Mouse (Mus musculus) lung, embryonic 14.5 days (tissue): ENCODE measurements around the gene Sgpl1. TPM values are rescaled to one million over a fixed set of nuclear protein-coding genes. Genes with fewer than 3 reads are reported as not detected.

Experiments used
- ATAC-seq: fragments of 200-750 bp; cut with Nextera tagmentation; 2 replicates; pipeline ENCODE4 v1.8.0; 2017; ENCODE audit warnings: mild to moderate bottlenecking, moderate TSS enrichment, moderate library complexity; ENCODE audit not compliant: insufficient read depth
- DNase-seq: peaks from one replicate; pipeline ENCODE4 v3.0.0-alpha.2; 2015
- H3K27ac ChIP-seq: fragments of 300-500 bp; sonication (generic); 2 replicates; pipeline ENCODE4 v1.5.1; 2014; ENCODE audit warnings: low read depth, mild to moderate bottlenecking, moderate library complexity
- H3K27me3 ChIP-seq: fragments of 300-500 bp; sonication (generic); 2 replicates; pipeline ENCODE4 v1.6.1; 2014; ENCODE audit warnings: low read length, control low read depth; ENCODE audit not compliant: insufficient read depth
- H3K36me3 ChIP-seq: fragments of 300-500 bp; sonication (generic); 2 replicates; pipeline ENCODE4 v1.6.1; 2014; ENCODE audit warnings: control low read depth; ENCODE audit not compliant: insufficient read depth
- H3K4me1 ChIP-seq: fragments of 300-500 bp; sonication (generic); 2 replicates; pipeline ENCODE4 v1.6.1; 2014; ENCODE audit warnings: antibody characterized with exemption, control low read depth; ENCODE audit not compliant: insufficient read depth
- H3K4me2 ChIP-seq: fragments of 300-500 bp; sonication (generic); 2 replicates; pipeline ENCODE4 v1.6.1; 2014; ENCODE audit warnings: mild to moderate bottlenecking
- H3K4me3 ChIP-seq: fragments of 300-500 bp; sonication (generic); 2 replicates; pipeline ENCODE4 v1.5.1; 2014; ENCODE audit warnings: low read depth, low read length
- H3K9ac ChIP-seq: fragments of 300-500 bp; sonication (generic); 2 replicates; pipeline ENCODE4 v1.6.1; 2014
- H3K9me3 ChIP-seq: fragments of 300-500 bp; sonication (generic); 2 replicates; pipeline ENCODE4 v1.6.1; 2016; ENCODE audit warnings: low read depth, low read length, control low read depth
- CTCF ChIP-seq: IDR thresholded peaks from 2 replicates; pipeline ENCODE4 v1.5.1; 2016; ENCODE audit warnings: antibody characterized with exemption, low read depth
- WGBS: fragments of 180-500 bp; shearing (Covaris S2); extraction: QIAGEN DNeasy Blood & Tissue Kit; methylation state at CpG from one replicate; pipeline ENCODE4 v1.1.7; 2014; 5-methylcytosine and 5-hydroxymethylcytosine counted together
- polyA plus RNA-seq: library from polyadenylated mRNA; unstranded; fragments of >200 nt; fragmentation: Nextera tagmentation; extraction: Ambion mirVana; gene quantifications from 2 replicates; pipeline ENCODE4 v1.2.1, GENCODE M21; 2014

Sgpl1 gene
- polyA plus RNA-seq, 1 experiment from 2014 or later, result 77.6 TPM

- Histone ChIP-seq H3K4me2 (no peak overlapping the region), H3K27me3 (no peaks in the 10 kb centered on the region), H3K9me3 (no peaks in the 10 kb centered on the region), H3K4me1 (no peaks in the 10 kb centered on the region), H3K9ac (no peak overlapping the region), H3K36me3 (no peaks in the 10 kb centered on the region), H3K4me3 (no peak overlapping the region), H3K27ac (no peak overlapping the region)
- no peak for DNase-seq
- no peak for TF ChIP-seq CTCF
- ATAC-seq, result no peak
- 73% methylated on average over 3 of the region's 3 CpGs for WGBS
Measured at GRCm38 (mm10) chr10:61155611-61156010, 8.1 kb upstream of the Sgpl1 start.

- Histone ChIP-seq H3K4me1 (no peaks in the 10 kb centered on the region), H3K27ac (no peak overlapping the region), H3K36me3 (no peaks in the 10 kb centered on the region), H3K4me2 (no peak overlapping the region), H3K9me3 (no peaks in the 10 kb centered on the region), H3K27me3 (no peaks in the 10 kb centered on the region), H3K4me3 (no peak overlapping the region), H3K9ac (no peak overlapping the region)
- no peak for TF ChIP-seq CTCF
- ATAC-seq (no peak), DNase-seq (no peak)
Measured at GRCm38 (mm10) chr10:61152131-61152530, 4.6 kb upstream of the Sgpl1 start.

- Histone ChIP-seq H3K4me2 (no peak overlapping the region), H3K4me1 (0 out of 2 replicates have a peak, but pooled peaks cover under 1% of the 10 kb centered on the region), H3K9ac (no peak overlapping the region), H3K4me3 (no peak overlapping the region), H3K27me3 (no peaks in the 10 kb centered on the region), H3K36me3 (no peaks in the 10 kb centered on the region), H3K9me3 (no peaks in the 10 kb centered on the region), H3K27ac (no peak overlapping the region)
- no peak for TF ChIP-seq CTCF
- no peak for ATAC-seq
- peak; percentile 72 for DNase-seq
- 22% methylated on average over 6 of the region's 6 CpGs for WGBS
Measured at GRCm38 (mm10) chr10:61150616-61151015, 3.1 kb upstream of the Sgpl1 start.

GRCm38 (mm10) chr10:61149476-61149875, 2.0 kb upstream of the Sgpl1 start:
- no peak overlapping the region for H3K4me2 ChIP-seq
- H3K9me3 ChIP-seq, result no peaks in the 10 kb centered on the region
- H3K27me3 ChIP-seq, result no peaks in the 10 kb centered on the region
- no peak for TF ChIP-seq CTCF
- H3K36me3 ChIP-seq, result no peaks in the 10 kb centered on the region
- 0 out of 2 replicates have a peak, but pooled peaks cover 3% of the 10 kb centered on the region for H3K4me1 ChIP-seq
- H3K9ac ChIP-seq, result no peak overlapping the region
- H3K4me3 ChIP-seq, result no peak overlapping the region
- ATAC-seq, result no peak
- 61% methylated on average over 3 of the region's 3 CpGs for WGBS
- no peak overlapping the region for H3K27ac ChIP-seq
- no peak for DNase-seq

- WGBS, result 2% methylated on average over 14 of the region's 14 CpGs
- no peak for TF ChIP-seq CTCF
- no peak; the same call in 1 of the 2 replicates for ATAC-seq
- Histone ChIP-seq H3K4me3 (peak overlapping the region; percentile 75), H3K27ac (peak overlapping the region; percentile 94), H3K9ac (peak overlapping the region; percentile 82), H3K9me3 (no peaks in the 10 kb centered on the region), H3K27me3 (no peaks in the 10 kb centered on the region), H3K4me1 (0 out of 2 replicates have a peak, but pooled peaks cover 3% of the 10 kb centered on the region), H3K4me2 (peak overlapping the region; percentile 89), H3K36me3 (peaks cover 3% of the 10 kb centered on the region; the same call in 1 of the 2 replicates)
- peak; percentile 40 for DNase-seq
Measured at GRCm38 (mm10) chr10:61146807-61147156, 721 bp downstream of the Sgpl1 start.

GRCm38 (mm10) chr10:61146119-61146806, 1.2 kb downstream of the Sgpl1 start:
- peak overlapping the region; percentile 75 for H3K4me3 ChIP-seq
- peak; percentile 86 for DNase-seq
- no peak for TF ChIP-seq CTCF
- WGBS, result under 1% methylated on average over 52 of the region's 53 CpGs
- H3K27me3 ChIP-seq, result no peaks in the 10 kb centered on the region
- peak overlapping the region; percentile 89 for H3K4me2 ChIP-seq
- H3K27ac ChIP-seq, result peak overlapping the region; percentile 94
- peak overlapping the region; percentile 82 for H3K9ac ChIP-seq
- H3K36me3 ChIP-seq, result peaks cover 3% of the 10 kb centered on the region; the same call in 1 of the 2 replicates
- H3K4me1 ChIP-seq, result 0 out of 2 replicates have a peak, but pooled peaks cover 3% of the 10 kb centered on the region
- no peaks in the 10 kb centered on the region for H3K9me3 ChIP-seq
- ATAC-seq, result peak; percentile 52

- peak overlapping the region; percentile 75 for H3K4me3 ChIP-seq
- H3K9ac ChIP-seq, result peak overlapping the region; percentile 82
- TF ChIP-seq CTCF, result no peak
- peak overlapping the region; percentile 94 for H3K27ac ChIP-seq
- H3K36me3 ChIP-seq, result peaks cover 7% of the 10 kb centered on the region; the same call in 1 of the 2 replicates
- DNase-seq, result no peak
- H3K4me2 ChIP-seq, result peak overlapping the region; percentile 89
- 0% methylated on average over 3 of the region's 3 CpGs for WGBS
- no peaks in the 10 kb centered on the region for H3K9me3 ChIP-seq
- no peaks in the 10 kb centered on the region for H3K27me3 ChIP-seq
- ATAC-seq, result no peak
- 0 out of 2 replicates have a peak, but pooled peaks cover 3% of the 10 kb centered on the region for H3K4me1 ChIP-seq
Measured at GRCm38 (mm10) chr10:61145766-61146118, 1.8 kb downstream of the Sgpl1 start.
